Mouse (Mus musculus) forebrain, embryonic 13.5 days (tissue): ENCODE results near the gene Myt1l. TPM values are rescaled to one million over a fixed set of nuclear protein-coding genes. Genes with fewer than 3 reads are reported as not detected.

Experiments
- ATAC-seq: fragments of 200-750 bp; cut with Nextera tagmentation; 2 replicates; pipeline ENCODE4 v1.8.0; 2017
- H3K27ac ChIP-seq: fragments of 300-500 bp; sonication (generic); 2 replicates; pipeline ENCODE4 v1.5.1; 2015; ENCODE audit warnings: inconsistent platforms, mild to moderate bottlenecking, moderate library complexity
- H3K27me3 ChIP-seq: fragments of 300-500 bp; sonication (generic); 2 replicates; pipeline ENCODE4 v1.6.1; 2015; ENCODE audit warnings: mild to moderate bottlenecking, inconsistent platforms
- H3K36me3 ChIP-seq: fragments of 300-500 bp; sonication (generic); 2 replicates; pipeline ENCODE4 v1.6.1; 2015; ENCODE audit warnings: mild to moderate bottlenecking, inconsistent platforms; ENCODE audit not compliant: poor library complexity, severe bottlenecking
- H3K4me1 ChIP-seq: fragments of 300-500 bp; sonication (generic); 2 replicates; pipeline ENCODE4 v1.6.1; 2015; ENCODE audit warnings: inconsistent platforms
- H3K4me2 ChIP-seq: fragments of 300-500 bp; sonication (generic); 2 replicates; pipeline ENCODE4 v1.6.1; 2015; ENCODE audit warnings: inconsistent platforms, mild to moderate bottlenecking, moderate library complexity
- H3K4me3 ChIP-seq: fragments of 300-500 bp; sonication (generic); 2 replicates; pipeline ENCODE4 v1.5.1; 2015; ENCODE audit warnings: mild to moderate bottlenecking, inconsistent platforms
- H3K9ac ChIP-seq: fragments of 300-500 bp; sonication (generic); 2 replicates; pipeline ENCODE4 v1.6.1; 2015; ENCODE audit warnings: mild to moderate bottlenecking, inconsistent platforms
- H3K9me3 ChIP-seq: fragments of 300-500 bp; sonication (generic); replicated peaks from 2 replicates; pipeline ENCODE4 v1.6.1; 2016; ENCODE audit warnings: inconsistent platforms
- WGBS: fragments of 180-500 bp; shearing (Covaris S2); methylation state at CpG from one replicate; pipeline ENCODE4 v1.1.7; 2015; 5-methylcytosine and 5-hydroxymethylcytosine counted together
- polyA plus RNA-seq: library from polyadenylated mRNA; unstranded; fragments of >200 nt; fragmentation: Nextera tagmentation; extraction: Ambion mirVana; gene quantifications from 2 replicates; pipeline ENCODE4 v1.2.1, GENCODE M21; 2015

Myt1l gene
- polyA plus RNA-seq, 1 experiment from 2014 or later, result 116 TPM

DNA sequence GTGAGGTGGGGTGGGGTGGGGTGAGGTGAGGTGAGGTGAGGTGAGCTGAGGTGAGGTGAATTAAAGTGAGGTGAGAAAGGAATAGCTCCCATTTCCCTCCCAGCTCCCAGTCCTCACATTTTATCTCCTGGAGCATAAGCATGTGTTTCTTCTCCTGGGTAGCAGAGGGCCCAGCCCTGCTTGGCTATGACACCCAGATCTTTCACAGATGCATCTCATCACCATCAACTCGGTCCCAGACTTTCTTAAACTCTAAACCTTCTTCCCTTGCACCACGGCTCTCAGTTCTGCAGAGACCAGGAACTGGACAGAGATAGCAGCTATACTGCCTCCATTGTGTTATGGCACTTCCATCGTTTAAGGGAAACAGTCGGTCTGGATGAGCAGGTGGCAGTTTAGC is 172.9 kb downstream of the Myt1l start:
- H3K9ac ChIP-seq, result no peak overlapping the region
- H3K36me3 ChIP-seq, result no peaks in the 10 kb centered on the region
- no peak overlapping the region for H3K4me3 ChIP-seq
- H3K4me2 ChIP-seq, result no peak overlapping the region
- ATAC-seq, result no peak
- WGBS, result 56% methylated on average over 4 of the region's 4 CpGs
- H3K27me3 ChIP-seq, result no peaks in the 10 kb centered on the region
- H3K4me1 ChIP-seq, result peaks cover 76% of the 10 kb centered on the region
- H3K9me3 ChIP-seq, result no peaks in the 10 kb centered on the region
- peak overlapping the region; percentile 74 for H3K27ac ChIP-seq

GRCm38 (mm10) chr12:29701731-29702316 is 173.6 kb downstream of the Myt1l start:
- Histone ChIP-seq H3K9me3 (no peaks in the 10 kb centered on the region), H3K36me3 (no peaks in the 10 kb centered on the region), H3K4me3 (no peak overlapping the region), H3K4me2 (no peak overlapping the region), H3K27me3 (no peaks in the 10 kb centered on the region), H3K4me1 (peaks cover 70% of the 10 kb centered on the region), H3K27ac (peak overlapping the region; percentile 74), H3K9ac (peak overlapping the region; percentile 31; the same call in 1 of the 2 replicates)
- 8% methylated on average over 6 of the region's 6 CpGs for WGBS
- ATAC-seq, result no peak

GRCm38 (mm10) chr12:29702626-29703025 is 174.4 kb downstream of the Myt1l start:
- H3K9me3 ChIP-seq, result no peaks in the 10 kb centered on the region
- ATAC-seq, result peak; percentile 22
- no peak overlapping the region for H3K9ac ChIP-seq
- no peak overlapping the region for H3K4me3 ChIP-seq
- no peaks in the 10 kb centered on the region for H3K27me3 ChIP-seq
- H3K4me2 ChIP-seq, result peak overlapping the region; percentile 3; the same call in 1 of the 2 replicates
- 21% methylated on average over 4 of the region's 4 CpGs for WGBS
- peaks cover 64% of the 10 kb centered on the region for H3K4me1 ChIP-seq
- no peaks in the 10 kb centered on the region for H3K36me3 ChIP-seq
- peak overlapping the region; percentile 74 for H3K27ac ChIP-seq

DNA sequence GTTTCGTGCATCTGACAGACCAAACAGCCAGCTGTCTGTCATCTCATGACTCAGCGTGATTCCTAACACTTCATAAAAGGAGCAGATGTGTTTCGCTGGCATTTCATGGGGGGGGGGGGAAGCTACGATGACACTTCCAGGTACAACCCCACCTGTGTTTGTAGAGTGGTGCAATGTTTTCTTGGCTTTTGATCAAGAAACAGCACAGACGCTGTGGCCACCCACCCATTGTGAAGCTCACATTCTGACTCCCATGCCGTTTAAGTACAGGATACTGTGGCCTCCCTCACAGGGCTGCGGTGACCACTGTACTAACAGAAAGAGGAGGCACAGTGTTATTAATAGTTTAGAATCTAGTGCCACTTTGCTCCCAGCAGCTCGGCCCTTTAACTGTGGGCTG is 175.4 kb downstream of the Myt1l start:
- Histone ChIP-seq H3K9me3 (no peaks in the 10 kb centered on the region), H3K27ac (peak overlapping the region; percentile 74), H3K4me2 (no peak overlapping the region), H3K4me1 (peaks cover 55% of the 10 kb centered on the region), H3K9ac (no peak overlapping the region), H3K4me3 (no peak overlapping the region), H3K36me3 (no peaks in the 10 kb centered on the region), H3K27me3 (no peaks in the 10 kb centered on the region)
- 72% methylated on average over 8 of the region's 8 CpGs for WGBS
- no peak for ATAC-seq

- 74% methylated on average over 3 of the region's 3 CpGs for WGBS
- H3K36me3 ChIP-seq, result no peaks in the 10 kb centered on the region
- no peak for ATAC-seq
Observed at GRCm38 (mm10) chr12:29707094-29707493, 178.9 kb downstream of the Myt1l start.

GRCm38 (mm10) chr12:29708166-29708565 is 180.0 kb downstream of the Myt1l start:
- Histone ChIP-seq H3K27ac (no peak overlapping the region), H3K4me2 (no peak overlapping the region), H3K4me3 (no peak overlapping the region), H3K9me3 (no peaks in the 10 kb centered on the region), H3K36me3 (no peaks in the 10 kb centered on the region), H3K4me1 (peaks cover 11% of the 10 kb centered on the region), H3K27me3 (no peaks in the 10 kb centered on the region), H3K9ac (no peak overlapping the region)
- ATAC-seq, result no peak
- WGBS, result 72% methylated on average over 3 of the region's 3 CpGs

More at GRCm38 (mm10) chr12:29707094-29707493, 178.9 kb downstream of the Myt1l start:
- no peak overlapping the region for H3K9ac ChIP-seq
- no peak overlapping the region for H3K4me2 ChIP-seq
- no peak overlapping the region for H3K4me3 ChIP-seq
- peaks cover 22% of the 10 kb centered on the region for H3K4me1 ChIP-seq
- H3K9me3 ChIP-seq, result no peaks in the 10 kb centered on the region
- H3K27me3 ChIP-seq, result no peaks in the 10 kb centered on the region
- H3K27ac ChIP-seq, result no peak overlapping the region

- Histone ChIP-seq H3K4me2 (no peak overlapping the region), H3K36me3 (no peaks in the 10 kb centered on the region), H3K4me3 (no peak overlapping the region), H3K9ac (no peak overlapping the region), H3K27ac (no peak overlapping the region), H3K4me1 (no peaks in the 10 kb centered on the region), H3K9me3 (no peaks in the 10 kb centered on the region), H3K27me3 (no peaks in the 10 kb centered on the region)
- WGBS, result 87% methylated on average over 15 of the region's 15 CpGs
- no peak for ATAC-seq
Observed at GRCm38 (mm10) chr12:29712795-29713721, 184.9 kb downstream of the Myt1l start.

DNA sequence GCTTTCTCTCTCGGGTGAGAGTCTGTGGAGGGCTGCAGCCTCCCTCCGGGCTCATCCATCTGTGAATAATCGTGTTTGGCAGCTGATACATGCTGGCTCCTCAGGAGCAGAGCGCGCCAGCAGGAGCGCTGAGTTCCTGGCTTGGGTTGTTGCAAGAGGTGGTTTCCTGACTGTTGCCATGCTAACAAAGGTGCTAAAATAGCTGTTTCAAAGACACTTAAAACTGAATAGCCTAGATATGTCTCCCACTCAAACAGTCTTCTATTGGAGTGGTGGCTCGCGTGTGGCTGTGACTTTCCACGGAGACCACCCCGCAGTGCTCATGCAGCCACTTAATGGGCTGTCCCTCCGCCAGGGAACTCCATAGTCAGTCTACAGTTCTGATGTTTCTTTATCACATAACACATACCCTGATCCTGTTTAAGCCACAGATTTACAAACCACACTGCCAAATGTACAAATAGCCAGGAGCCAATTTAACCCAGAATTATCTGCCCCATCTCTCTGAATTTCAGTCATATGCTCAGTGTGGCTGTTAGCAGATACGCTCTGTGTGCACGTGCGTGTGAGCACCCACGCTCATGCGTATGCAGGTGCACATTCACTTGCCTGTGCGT is 195.6 kb downstream of the Myt1l start:
- H3K27me3 ChIP-seq, result no peaks in the 10 kb centered on the region
- no peaks in the 10 kb centered on the region for H3K9me3 ChIP-seq
- no peaks in the 10 kb centered on the region for H3K36me3 ChIP-seq
- H3K27ac ChIP-seq, result peak overlapping the region; percentile 52
- peaks cover 14% of the 10 kb centered on the region for H3K4me1 ChIP-seq
- peak overlapping the region; percentile 6; the same call in 1 of the 2 replicates for H3K4me2 ChIP-seq
- no peak overlapping the region for H3K4me3 ChIP-seq
- H3K9ac ChIP-seq, result no peak overlapping the region
- 56% methylated on average over 17 of the region's 17 CpGs for WGBS
- peak; percentile 86 for ATAC-seq

- H3K27ac ChIP-seq, result no peak overlapping the region; the same call in 1 of the 2 replicates
- no peaks in the 10 kb centered on the region for H3K27me3 ChIP-seq
- H3K9me3 ChIP-seq, result no peaks in the 10 kb centered on the region
- H3K36me3 ChIP-seq, result no peaks in the 10 kb centered on the region; the same call in 1 of the 2 replicates
- ATAC-seq, result no peak
- WGBS, result 70% methylated on average over 2 of the region's 2 CpGs
- no peak overlapping the region for H3K9ac ChIP-seq
- H3K4me3 ChIP-seq, result no peak overlapping the region
- no peak overlapping the region for H3K4me2 ChIP-seq
- peaks cover 15% of the 10 kb centered on the region for H3K4me1 ChIP-seq
Observed at GRCm38 (mm10) chr12:29728294-29728693, 200.1 kb downstream of the Myt1l start.

DNA sequence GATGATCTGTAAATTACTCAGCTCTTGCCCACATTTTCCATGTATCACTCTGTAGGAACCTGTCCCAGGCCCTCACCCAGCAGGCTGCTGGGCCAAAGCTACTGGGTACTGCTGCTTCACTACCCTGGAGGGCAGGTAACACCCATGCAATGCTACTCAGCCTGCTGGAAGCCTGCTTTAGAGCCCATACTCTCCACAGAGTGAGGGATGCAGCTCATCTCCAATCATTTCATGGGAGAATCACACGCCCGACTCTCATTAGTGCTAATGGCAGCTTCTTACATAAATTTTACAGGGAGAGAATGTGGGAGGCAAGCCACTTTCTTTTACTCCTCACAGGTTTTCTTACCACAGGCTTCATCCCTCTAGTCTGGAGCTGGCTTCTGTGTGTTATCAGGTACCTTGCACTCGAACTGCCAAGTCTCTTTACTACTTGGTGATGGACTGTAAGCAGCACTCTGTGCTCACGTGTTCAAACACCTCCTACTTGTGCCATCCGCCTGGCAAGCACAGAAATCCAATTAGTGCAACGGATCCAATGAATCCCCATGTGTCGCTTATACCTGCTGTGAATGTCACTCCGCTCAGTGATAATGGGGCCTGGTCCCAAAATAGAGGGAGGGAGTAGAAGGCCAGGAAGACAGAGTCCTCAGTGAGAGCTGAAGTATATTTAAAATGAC is 212.3 kb downstream of the Myt1l start:
- peak; percentile 68 for ATAC-seq
- H3K4me1 ChIP-seq, result peaks cover 19% of the 10 kb centered on the region
- H3K36me3 ChIP-seq, result no peaks in the 10 kb centered on the region
- no peaks in the 10 kb centered on the region for H3K9me3 ChIP-seq
- H3K4me3 ChIP-seq, result no peak overlapping the region
- H3K27ac ChIP-seq, result peak overlapping the region; percentile 79
- H3K9ac ChIP-seq, result no peak overlapping the region
- no peaks in the 10 kb centered on the region for H3K27me3 ChIP-seq
- H3K4me2 ChIP-seq, result no peak overlapping the region
- 41% methylated on average over 8 of the region's 8 CpGs for WGBS

DNA sequence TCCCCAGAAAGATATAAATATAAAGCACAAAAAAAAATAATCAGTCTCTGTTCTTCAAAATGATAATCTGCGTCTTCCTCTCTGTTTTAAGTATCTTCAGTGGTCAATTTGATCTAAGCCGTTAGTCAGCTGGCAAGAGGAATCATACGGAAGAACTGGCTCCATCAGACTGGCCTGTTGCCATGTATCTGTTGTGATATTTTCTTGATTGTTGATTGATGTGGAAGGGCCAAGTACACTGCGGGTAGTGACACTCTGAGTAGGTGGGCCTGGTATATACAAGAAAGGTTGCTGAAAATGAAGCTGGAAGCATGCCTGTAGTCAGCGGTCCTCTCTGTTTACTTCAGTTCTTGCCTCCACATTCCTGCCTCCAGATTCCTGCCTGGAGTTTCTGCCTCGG is 213.0 kb downstream of the Myt1l start:
- Histone ChIP-seq H3K4me3 (no peak overlapping the region), H3K9ac (no peak overlapping the region), H3K4me2 (no peak overlapping the region), H3K36me3 (no peaks in the 10 kb centered on the region), H3K4me1 (peaks cover 19% of the 10 kb centered on the region), H3K9me3 (no peaks in the 10 kb centered on the region), H3K27me3 (no peaks in the 10 kb centered on the region), H3K27ac (peak overlapping the region; percentile 79; the same call in 1 of the 2 replicates)
- 79% methylated on average over 6 of the region's 6 CpGs for WGBS
- ATAC-seq, result no peak
